Mouse (Mus musculus) CH12.LX (cell line): ENCODE measurements around the gene Kank3.

ENCODE experiments used
- CHD1 ChIP-seq: IDR thresholded peaks from 2 replicates; pipeline ENCODE4 v1.6.1; 2012; ENCODE audit warnings: low read depth, low read length, improper control_type of control experiment, inconsistent platforms
- CTCF ChIP-seq, 2 experiments: IDR thresholded peaks in 1 of 2; conservative IDR thresholded peaks in 1 of 2; 2 replicates each; pipeline ENCODE4 v1.5.1; 2011 to 2012; ENCODE audit warnings: low read depth in 2 of 2, low read length in 2 of 2, improper control_type of control experiment in 1 of 2, inconsistent platforms in 1 of 2, mild to moderate bottlenecking in 1 of 2, moderate library complexity in 1 of 2
- E2F4 ChIP-seq: IDR thresholded peaks from 2 replicates; pipeline ENCODE4 v1.6.1; 2011; ENCODE audit warnings: low read depth, low read length, improper control_type of control experiment; ENCODE audit not compliant: insufficient replicate concordance
- EP300 ChIP-seq: IDR thresholded peaks from 2 replicates; pipeline ENCODE4 v1.6.1; 2011; ENCODE audit warnings: low read length, improper control_type of control experiment
- HCFC1 ChIP-seq: IDR thresholded peaks from 2 replicates; pipeline ENCODE4 v1.6.1; 2012; ENCODE audit warnings: low read depth, mild to moderate bottlenecking, inconsistent platforms, low read length, improper control_type of control experiment
- JUND ChIP-seq: conservative IDR thresholded peaks from 2 replicates; pipeline ENCODE4 v1.6.1; 2011; ENCODE audit warnings: low read depth, low read length, improper control_type of control experiment
- KAT2A ChIP-seq: IDR thresholded peaks from 2 replicates; pipeline ENCODE4 v1.6.1; 2012; ENCODE audit warnings: low read length, improper control_type of control experiment, inconsistent platforms; ENCODE audit not compliant: insufficient replicate concordance
- MAX ChIP-seq: IDR thresholded peaks from 2 replicates; pipeline ENCODE4 v1.6.1; 2011; ENCODE audit warnings: low read length, improper control_type of control experiment
- MAZ ChIP-seq: IDR thresholded peaks from 2 replicates; pipeline ENCODE4 v1.6.1; 2012; ENCODE audit warnings: low read depth, mild to moderate bottlenecking, inconsistent platforms, low read length, improper control_type of control experiment, moderate library complexity
- POLR2A ChIP-seq: IDR thresholded peaks from 2 replicates; pipeline ENCODE4 v1.6.1; 2011; ENCODE audit warnings: low read depth, mild to moderate bottlenecking, improper control_type of control experiment, low read length
- POLR2AphosphoS2 ChIP-seq: IDR thresholded peaks from 2 replicates; pipeline ENCODE4 v1.6.1; 2011; ENCODE audit warnings: low read depth, low read length, improper control_type of control experiment
- ZC3H11A ChIP-seq: IDR thresholded peaks from 2 replicates; pipeline ENCODE4 v1.6.1; 2012; ENCODE audit warnings: low read depth, mild to moderate bottlenecking, inconsistent platforms, low read length, improper control_type of control experiment
- ZKSCAN1 ChIP-seq: IDR thresholded peaks from 2 replicates; pipeline ENCODE4 v1.6.1; 2012; ENCODE audit warnings: low read depth, inconsistent platforms, low read length, improper control_type of control experiment, borderline replicate concordance

DNA sequence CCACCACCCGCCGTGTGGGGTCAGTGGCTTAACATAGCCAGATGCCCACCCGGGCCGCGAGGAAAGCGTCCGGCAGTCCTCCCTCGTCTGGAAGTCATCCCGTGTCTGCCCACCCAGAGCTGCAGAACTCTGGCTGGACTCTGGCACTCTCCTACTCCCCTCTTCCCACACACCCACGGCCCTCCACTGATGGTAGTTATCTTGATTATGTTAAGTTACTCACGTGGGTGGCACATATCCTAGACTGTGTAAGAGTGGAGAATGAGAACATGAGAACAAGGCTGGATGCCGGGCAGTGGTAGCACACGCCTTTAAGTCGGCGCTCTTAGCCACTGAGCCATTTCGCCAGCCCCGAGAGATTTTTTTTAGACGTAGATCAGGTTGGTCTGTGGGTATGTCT lies 23.9 kb upstream of the Kank3 start:
- no peak for TF ChIP-seq HCFC1
- no peak for TF ChIP-seq CTCF (conservative IDR thresholded peaks at IDR 0.05 in 1 of 2, IDR thresholded peaks at IDR 0.05 in 1 of 2; ENCODE audit: low read depth in 2 of 2, low read length in 2 of 2)
- TF ChIP-seq MAX: no peak
- no peak for TF ChIP-seq POLR2AphosphoS2
- TF ChIP-seq JUND: no peak
- TF ChIP-seq POLR2A: no peak
- no peak for TF ChIP-seq EP300
- no peak for TF ChIP-seq MAZ
- no peak for TF ChIP-seq CHD1
- no peak for TF ChIP-seq E2F4
- no peak for TF ChIP-seq ZKSCAN1
- no peak for TF ChIP-seq ZC3H11A
- no peak for TF ChIP-seq KAT2A
